Mouse (Mus musculus): ENCODE measurements at regions not wholly inside any gene's neighbourhood (a gene's known extent, or its start where the extent isn't known, plus 50 kb on each side); places are given as distances from the start of the nearest gene placed in this dataset.

- no peak for TF ChIP-seq CTCF (IDR thresholded peaks at IDR 0.05; ENCODE audit: low read depth)
- TF ChIP-seq EP300 (IDR thresholded peaks at IDR 0.05; ENCODE audit: low read depth) = 0 out of 2 replicates have a peak, but pooled peaks have one; percentile 16
Measured at GRCm38 (mm10) chr13:60544363-60544762, 57.4 kb upstream of the Dapk1 start.

Data from liver, postnatal 0 days (tissue).